Mouse (Mus musculus): Measurements from ENCODE around the gene Pde6d. TPM values are rescaled to one million over a fixed set of nuclear protein-coding genes. Genes with fewer than 3 reads are reported as not detected.
A peak's percentile ranks its signal among the peaks of the same experiment; 100 is the strongest.

Pde6d gene
- polyA plus RNA-seq, 1 experiment from 2014 or later = 42.6 TPM

- Histone ChIP-seq H3K27ac (ENCODE audit: low read depth, low read length) (no peak overlapping the region), H3K36me3 (ENCODE audit: control insufficient read depth, insufficient read depth) (peaks cover 69% of the 10 kb centered on the region), H3K9me3 (ENCODE audit: control insufficient read depth) (no peaks in the 10 kb centered on the region), H3K4me2 (replicated peaks; ENCODE audit: low read depth) (no peak overlapping the region), H3K4me1 (replicated peaks; ENCODE audit: control insufficient read depth, insufficient read depth, low read length) (no peaks in the 10 kb centered on the region), H3K9ac (ENCODE audit: low read depth, low read length) (no peak overlapping the region), H3K27me3 (replicated peaks; ENCODE audit: control insufficient read depth, insufficient read depth, low read length) (no peaks in the 10 kb centered on the region), H3K4me3 (ENCODE audit: low read depth, low read length) (no peak overlapping the region)
- WGBS = 93% methylated on average over 6 of the region's 6 CpGs
- ATAC-seq = no peak
- no peak for TF ChIP-seq CTCF (IDR thresholded peaks at IDR 0.05; ENCODE audit: low read depth)
Observed at GRCm38 (mm10) chr1:86596512-86596911, 14.1 kb upstream of the Pde6d start.

- no peak overlapping the region for H3K4me3 ChIP-seq (ENCODE audit: low read depth, low read length)
- H3K27ac ChIP-seq (ENCODE audit: low read depth, low read length) = no peak overlapping the region
- no peaks in the 10 kb centered on the region for H3K27me3 ChIP-seq (replicated peaks; ENCODE audit: control insufficient read depth, insufficient read depth, low read length)
- H3K4me1 ChIP-seq (replicated peaks; ENCODE audit: control insufficient read depth, insufficient read depth, low read length) = no peaks in the 10 kb centered on the region
- H3K9ac ChIP-seq (ENCODE audit: low read depth, low read length) = no peak overlapping the region
- H3K4me2 ChIP-seq (replicated peaks; ENCODE audit: low read depth) = no peak overlapping the region
- peaks cover 62% of the 10 kb centered on the region for H3K36me3 ChIP-seq (ENCODE audit: control insufficient read depth, insufficient read depth)
- no peak for TF ChIP-seq CTCF (IDR thresholded peaks at IDR 0.05; ENCODE audit: low read depth)
- H3K9me3 ChIP-seq (ENCODE audit: control insufficient read depth) = no peaks in the 10 kb centered on the region
- no peak for ATAC-seq
- WGBS = 82% methylated on average over 6 of the region's 6 CpGs
Observed at GRCm38 (mm10) chr1:86595315-86595714, 12.9 kb upstream of the Pde6d start.

GRCm38 (mm10) chr1:86594539-86594938, 12.1 kb upstream of the Pde6d start:
- Histone ChIP-seq H3K9ac (ENCODE audit: low read depth, low read length) (no peak overlapping the region), H3K36me3 (ENCODE audit: control insufficient read depth, insufficient read depth) (peaks cover 62% of the 10 kb centered on the region), H3K4me1 (replicated peaks; ENCODE audit: control insufficient read depth, insufficient read depth, low read length) (no peaks in the 10 kb centered on the region), H3K9me3 (ENCODE audit: control insufficient read depth) (no peaks in the 10 kb centered on the region), H3K27me3 (replicated peaks; ENCODE audit: control insufficient read depth, insufficient read depth, low read length) (no peaks in the 10 kb centered on the region), H3K4me2 (replicated peaks; ENCODE audit: low read depth) (no peak overlapping the region), H3K4me3 (ENCODE audit: low read depth, low read length) (no peak overlapping the region), H3K27ac (ENCODE audit: low read depth, low read length) (no peak overlapping the region)
- WGBS = 93% methylated on average over 7 of the region's 7 CpGs
- no peak for TF ChIP-seq CTCF (IDR thresholded peaks at IDR 0.05; ENCODE audit: low read depth)
- ATAC-seq = no peak

- H3K27me3 ChIP-seq (replicated peaks; ENCODE audit: control insufficient read depth, insufficient read depth, low read length) = no peaks in the 10 kb centered on the region
- H3K36me3 ChIP-seq (ENCODE audit: control insufficient read depth, insufficient read depth) = peaks cover 13% of the 10 kb centered on the region; the same call in 1 of the 2 replicates
- TF ChIP-seq CTCF (IDR thresholded peaks at IDR 0.05; ENCODE audit: low read depth) = no peak
- H3K4me1 ChIP-seq (replicated peaks; ENCODE audit: control insufficient read depth, insufficient read depth, low read length) = no peaks in the 10 kb centered on the region
- no peaks in the 10 kb centered on the region for H3K9me3 ChIP-seq (ENCODE audit: control insufficient read depth)
- ATAC-seq = peak; percentile 21; the same call in 1 of the 2 replicates
- peak overlapping the region; percentile 87 for H3K4me2 ChIP-seq (replicated peaks; ENCODE audit: low read depth)
- H3K9ac ChIP-seq (ENCODE audit: low read depth, low read length) = peak overlapping the region; percentile 72
- peak overlapping the region; percentile 84 for H3K4me3 ChIP-seq (ENCODE audit: low read depth, low read length)
- 0 out of 2 replicates have a peak overlapping the region, but pooled peaks have one; percentile 16 for H3K27ac ChIP-seq (ENCODE audit: low read depth, low read length)
- under 1% methylated on average over 26 of the region's 26 CpGs for WGBS
Observed at GRCm38 (mm10) chr1:86586992-86587391, 4.6 kb upstream of the Pde6d start.

- Histone ChIP-seq H3K27me3 (replicated peaks; ENCODE audit: control insufficient read depth, insufficient read depth, low read length) (no peaks in the 10 kb centered on the region), H3K4me3 (ENCODE audit: low read depth, low read length) (no peak overlapping the region), H3K9ac (ENCODE audit: low read depth, low read length) (no peak overlapping the region), H3K9me3 (ENCODE audit: control insufficient read depth) (no peaks in the 10 kb centered on the region), H3K4me2 (replicated peaks; ENCODE audit: low read depth) (no peak overlapping the region), H3K4me1 (replicated peaks; ENCODE audit: control insufficient read depth, insufficient read depth, low read length) (no peaks in the 10 kb centered on the region), H3K27ac (ENCODE audit: low read depth, low read length) (no peak overlapping the region), H3K36me3 (ENCODE audit: control insufficient read depth, insufficient read depth) (no peaks in the 10 kb centered on the region)
- TF ChIP-seq CTCF (IDR thresholded peaks at IDR 0.05; ENCODE audit: low read depth) = no peak
- 72% methylated on average over 2 of the region's 2 CpGs for WGBS
- no peak for ATAC-seq
Observed at GRCm38 (mm10) chr1:86583709-86584108, 1.3 kb upstream of the Pde6d start.

- TF ChIP-seq CTCF (IDR thresholded peaks at IDR 0.05; ENCODE audit: low read depth) = no peak
- 1% methylated on average over 36 of the region's 38 CpGs for WGBS
- Histone ChIP-seq H3K4me3 (ENCODE audit: low read depth, low read length) (peak overlapping the region; percentile 85), H3K4me1 (replicated peaks; ENCODE audit: control insufficient read depth, insufficient read depth, low read length) (no peaks in the 10 kb centered on the region), H3K27ac (ENCODE audit: low read depth, low read length) (peak overlapping the region; percentile 23; the same call in 1 of the 2 replicates), H3K36me3 (ENCODE audit: control insufficient read depth, insufficient read depth) (no peaks in the 10 kb centered on the region), H3K27me3 (replicated peaks; ENCODE audit: control insufficient read depth, insufficient read depth, low read length) (no peaks in the 10 kb centered on the region), H3K9ac (ENCODE audit: low read depth, low read length) (peak overlapping the region; percentile 72), H3K9me3 (ENCODE audit: control insufficient read depth) (no peaks in the 10 kb centered on the region), H3K4me2 (replicated peaks; ENCODE audit: low read depth) (peak overlapping the region; percentile 81)
- ATAC-seq = peak; percentile 74
Observed at GRCm38 (mm10) chr1:86581692-86582450, 558 bp downstream of the Pde6d start.
